Mouse (Mus musculus): ENCODE data around the gene Lpar6.

DNA sequence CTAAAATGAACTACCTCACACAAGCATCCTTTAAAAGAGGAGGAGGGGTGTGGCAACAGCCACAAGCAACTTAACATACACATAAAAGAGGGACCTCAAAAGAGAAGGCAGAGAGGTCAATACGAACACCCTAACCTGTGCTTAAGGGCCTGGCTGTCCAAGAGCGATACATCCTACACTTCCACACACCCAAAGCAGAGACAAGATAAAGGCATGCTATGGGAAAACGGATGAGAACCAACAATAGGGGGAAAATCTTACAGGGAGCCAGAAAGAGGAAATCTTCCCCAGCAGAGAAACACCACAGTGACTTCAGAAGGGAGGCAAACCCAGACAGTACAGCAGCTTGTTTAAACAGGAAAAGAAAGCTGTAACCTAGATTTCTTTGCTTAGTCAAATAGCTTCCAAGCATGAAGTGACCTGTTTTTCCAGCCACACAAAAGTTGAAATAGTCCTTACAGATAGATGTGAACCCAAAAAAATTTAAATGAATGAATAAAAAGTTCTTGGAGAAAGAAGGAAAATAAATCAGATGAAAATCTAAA, 17.8 kb downstream of the Lpar6 start:
- TF ChIP-seq CTCF (IDR thresholded peaks at IDR 0.05; ENCODE audit: low read depth, low read length): no peak
- no peak for TF ChIP-seq POLR2A (IDR thresholded peaks at IDR 0.05; ENCODE audit: borderline replicate concordance, low read depth, low read length)
